Mouse (Mus musculus) naive thymus-derived CD4-positive, alpha-beta T cell, adult 5 months (primary cell): ENCODE results near the gene Ep400. TPM values are rescaled to one million over a fixed set of nuclear protein-coding genes. Genes with fewer than 3 reads are reported as not detected.

Experiments
- polyA plus RNA-seq: library from polyadenylated mRNA; unstranded; fragments of 100-300 nt; shearing (Covaris generic); gene quantifications from one replicate; pipeline ENCODE4 v1.2.1, GENCODE M21; 2017

Gene Ep400
- polyA plus RNA-seq: 71.4 TPM

DNA sequence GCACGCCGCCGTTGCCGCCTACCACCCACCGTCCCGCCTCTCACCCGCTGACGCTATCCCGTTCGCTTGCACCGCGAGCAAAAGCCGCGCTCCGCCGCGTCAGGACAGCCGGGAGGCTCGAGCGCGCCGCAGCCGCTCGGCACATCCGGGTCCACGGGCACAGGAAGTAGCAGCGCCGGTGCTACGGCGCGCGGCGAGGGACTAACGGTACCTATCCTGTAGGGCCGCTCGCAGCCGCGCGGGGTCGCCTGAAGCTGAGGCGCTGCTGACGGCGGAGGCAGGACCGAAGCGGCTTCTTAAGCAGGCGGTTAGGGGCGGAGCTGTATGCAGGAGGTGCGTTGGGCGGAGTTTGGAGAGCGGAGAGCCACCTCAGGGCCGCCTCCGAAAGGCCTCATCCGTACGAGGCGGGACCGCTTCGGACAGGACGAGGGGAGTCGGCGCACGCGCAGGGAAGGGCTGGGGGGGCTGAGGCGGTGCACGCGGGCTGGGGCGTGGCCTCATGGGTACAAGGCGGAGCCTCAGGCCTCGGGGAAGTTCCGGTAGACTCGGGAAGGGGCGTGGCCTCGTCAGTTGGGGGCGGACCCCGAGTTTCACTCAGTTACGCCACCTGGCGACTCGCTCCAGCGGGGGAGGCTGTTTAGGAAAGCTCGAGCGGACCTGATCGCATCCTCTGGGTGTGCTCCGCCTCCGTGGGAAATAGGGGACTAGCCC lies at the start of gene Ep400:
Gene Ep400, minus strand, starts transcription at position 270 of the 711 bp plus-strand sequence.

DNA sequence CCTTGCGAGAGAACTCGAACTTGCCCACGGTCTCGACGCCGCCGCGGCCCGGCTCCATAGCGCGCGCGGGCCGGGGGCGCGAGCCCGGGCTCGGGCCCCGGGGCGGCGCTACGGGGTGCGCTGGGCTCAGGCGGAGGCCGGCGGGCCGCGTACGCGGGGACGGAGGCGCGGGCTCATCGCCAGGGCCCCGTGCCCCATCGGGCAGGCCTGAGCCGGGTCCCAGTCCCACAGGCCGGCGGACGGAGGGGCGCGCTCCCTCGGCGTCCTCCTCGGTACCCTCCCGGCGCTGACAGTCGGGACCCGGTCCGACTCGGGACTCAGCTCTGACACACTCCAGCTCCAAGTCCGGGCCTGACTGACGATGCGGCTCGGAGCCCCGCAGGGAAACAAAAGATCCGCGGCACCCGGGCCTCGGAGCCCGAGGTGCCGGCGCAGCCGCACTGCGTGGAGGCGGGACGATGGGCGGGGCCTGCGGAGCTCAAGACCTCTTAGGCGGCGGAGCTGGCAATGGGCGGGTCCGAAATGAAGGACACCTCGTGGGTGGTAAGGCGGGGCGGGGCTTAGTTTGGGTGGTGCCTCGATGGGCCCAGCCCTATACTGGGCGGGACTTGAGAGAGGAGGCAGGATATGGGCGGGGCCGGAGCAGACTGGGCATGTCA lies 39.3 kb upstream of the Ep400 start, which contains the start of gene Ulk1:
Gene Ulk1, minus strand, starts transcription at position 431 of the 659 bp plus-strand sequence.

GRCm38 (mm10) chr5:110779998-110780760 lies 9.7 kb upstream of the Ep400 start, which contains the start of gene Pus1:
Gene Pus1 (minus strand): TSS chr5:110780659.

GRCm38 (mm10) chr5:110652719-110653648 lies 117.5 kb downstream of the Ep400 start, which contains the start of the genes Noc4l and Ddx51:
Gene Noc4l (minus strand): TSS chr5:110653417.
Gene Ddx51 (plus strand): TSS chr5:110653451.

Other genes starting within 250 kb of the Ep400 start
- 14.7 TPM for gene Galnt9, start 226.4 kb downstream of the Ep400 start, polyA plus RNA-seq
- gene Noc4l, start 117.3 kb downstream of the Ep400 start, polyA plus RNA-seq: 79.5 TPM
- gene Ddx51, start 117.3 kb downstream of the Ep400 start, polyA plus RNA-seq: 67.0 TPM
- 34.5 TPM for gene Pus1, start 9.9 kb upstream of the Ep400 start, polyA plus RNA-seq
- gene Ulk1, start 39.4 kb upstream of the Ep400 start, polyA plus RNA-seq: 89.3 TPM
- 17.1 TPM for gene Hscb, start 69.1 kb upstream of the Ep400 start, polyA plus RNA-seq
- gene Chek2, start 69.3 kb upstream of the Ep400 start, polyA plus RNA-seq: 2.2 TPM
- gene Ttc28, start 109.1 kb upstream of the Ep400 start, polyA plus RNA-seq: 5.6 TPM